Comparison of ENCODE assay signal across 11 mouse cellular contexts in genomic region chr9:27308561-27308960, GRCm38 (mm10). TPM values are rescaled to one million over a fixed set of nuclear protein-coding genes. Genes with fewer than 3 reads are reported as not detected.
DNase-seq lines count a peak whose midpoint lies in the region; ATAC-seq lines count a peak whose summit lies in the region.
"Had no signal": no experiment of that assay in that cellular context is flagged by ENCODE, and none has a peak within 500 bp of the region (broad histone marks: within the 10 kb centered on the region; RNA-seq: fewer than 3 reads in every experiment).

No protein-coding gene starts in this region.

- H3K4me1 ChIP-seq in forebrain, embryonic 16.5 days (replicated peaks; ENCODE audit: control insufficient read depth, insufficient read depth, low read length) = peaks cover 53% of the 10 kb centered on the region
- peaks cover 34% of the 10 kb centered on the region for H3K4me1 ChIP-seq in midbrain, embryonic 14.5 days (ENCODE audit: control insufficient read depth, insufficient read depth, low read length)

- ATAC-seq in forebrain, embryonic 16.5 days = peak; percentile 49
- ATAC-seq in midbrain, embryonic 14.5 days (ENCODE audit: low FRiP score, low TSS enrichment) = peak; percentile 82
- ATAC-seq: Patski had no signal

- H3K4me2 ChIP-seq in forebrain, embryonic 16.5 days (ENCODE audit: low read length) = no peak overlapping the region
- H3K4me2 ChIP-seq in midbrain, embryonic 14.5 days (ENCODE audit: low read length) = peak overlapping the region; percentile 26
- H3K4me2 ChIP-seq: limb, embryonic 13.5 days had no signal

- 12% methylated on average over 6 of the region's 6 CpGs for WGBS in forebrain, embryonic 16.5 days
- WGBS in midbrain, embryonic 14.5 days = 5% methylated on average over 6 of the region's 6 CpGs

- H3K36me3 ChIP-seq in forebrain, embryonic 16.5 days (ENCODE audit: control insufficient read depth, insufficient read depth) = peaks cover 2% of the 10 kb centered on the region; the same call in 1 of the 2 replicates
- peaks cover 12% of the 10 kb centered on the region for H3K36me3 ChIP-seq in midbrain, embryonic 14.5 days (ENCODE audit: control insufficient read depth, insufficient read depth, low read length)
- H3K36me3 ChIP-seq: limb, embryonic 13.5 days had no signal

- no peaks in the 10 kb centered on the region for H3K27me3 ChIP-seq in forebrain, embryonic 16.5 days (replicated peaks; ENCODE audit: control insufficient read depth, insufficient read depth, low read length)
- H3K27me3 ChIP-seq in midbrain, embryonic 14.5 days (ENCODE audit: control insufficient read depth, insufficient read depth, low read length) = no peaks in the 10 kb centered on the region
- H3K27me3 ChIP-seq: Patski had no signal

- H3K9ac ChIP-seq in forebrain, embryonic 16.5 days (replicated peaks; ENCODE audit: low read depth, low read length) = 0 out of 2 replicates have a peak overlapping the region, but pooled peaks have one; percentile 20
- peak overlapping the region; percentile 34; the same call in 1 of the 2 replicates for H3K9ac ChIP-seq in midbrain, embryonic 14.5 days (replicated peaks; ENCODE audit: low read length)
- H3K9ac ChIP-seq: limb, embryonic 13.5 days had no signal

- DNase-seq in adrenal gland, postnatal 14 days = peak; percentile 14
- DNase-seq in adrenal gland, adult 2 months = no peak
- peak; percentile 40 for DNase-seq in MN1 (ENCODE audit: low spot score)
- DNase-seq in midbrain, embryonic 14.5 days = peak; percentile 87
- DNase-seq in testis, postnatal 14 days (ENCODE audit: low spot score) = no peak
- no peak for DNase-seq in gastrocnemius, postnatal 10 days
- no peak for DNase-seq in lung, adult 18-20 months
- DNase-seq: kidney, adult 18-20 months had no signal

- no peak overlapping the region for H3K4me3 ChIP-seq in forebrain, embryonic 16.5 days (replicated peaks; ENCODE audit: low read length)
- H3K4me3 ChIP-seq in midbrain, embryonic 14.5 days (replicated peaks; ENCODE audit: low read depth, low read length) = no peak overlapping the region
- H3K4me3 ChIP-seq: limb, embryonic 13.5 days had no signal

- H3K27ac ChIP-seq in forebrain, embryonic 16.5 days (ENCODE audit: low read length) = peak overlapping the region; percentile 68; the same call in 1 of the 2 replicates
- H3K27ac ChIP-seq in midbrain, embryonic 14.5 days (replicated peaks; ENCODE audit: low read depth, low read length) = peak overlapping the region; percentile 88
- H3K27ac ChIP-seq: limb, embryonic 13.5 days had no signal

- H3K9me3 ChIP-seq in forebrain, embryonic 16.5 days (ENCODE audit: control insufficient read depth, low read length) = no peaks in the 10 kb centered on the region
- no peaks in the 10 kb centered on the region for H3K9me3 ChIP-seq in midbrain, embryonic 14.5 days (ENCODE audit: control insufficient read depth, low read length)
- H3K9me3 ChIP-seq: limb, embryonic 13.5 days had no signal

RNA-seq across cellular contexts. Expression of gene Igsf9b, which starts 9.6 kb away (rescaled TPM):
- 4.0 and 4.8 TPM in 2 replicates for total RNA-seq in adrenal gland, postnatal 14 days (2021)
- total RNA-seq in adrenal gland, adult 2 months (2021) = 1 to 10 TPM; 3.0 to 3.6 TPM
- 2.1 and 2.5 TPM in 2 replicates for polyA plus RNA-seq in adrenal gland, adult 2 months (2012; rRNA removed)
- polyA plus RNA-seq in forebrain, embryonic 16.5 days (2015; fragmentation: Nextera tagmentation; extraction: Ambion mirVana) = 12.0 and 16.7 TPM in 2 replicates
- polyA plus RNA-seq in midbrain, embryonic 14.5 days (2014; fragmentation: Nextera tagmentation; extraction: Ambion mirVana) = 12.0 and 15.2 TPM in 2 replicates
- total RNA-seq in gastrocnemius, postnatal 10 days (2021) = 1 to 10 TPM; 4.6 to 7.4 TPM

Comparison
In these comparisons a context has a peak if more than half of its experiments do, and no peak if none do; other contexts are left out.
1. DNase-seq: peak in adrenal gland, postnatal 14 days (single experiment), MN1 (single experiment) and midbrain, embryonic 14.5 days (single experiment); none in adrenal gland, adult 2 months (single experiment), testis, postnatal 14 days (single experiment), gastrocnemius, postnatal 10 days (single experiment) and lung, adult 18-20 months (0 of 2).